Mouse (Mus musculus): ENCODE results near the gene Syvn1.

- TF ChIP-seq POLR2A (IDR thresholded peaks at IDR 0.05; ENCODE audit: insufficient read depth, low read depth, low read length) (no peak), EP300 (IDR thresholded peaks at IDR 0.05; ENCODE audit: insufficient read depth, low read depth, low read length) (no peak)
Observed at GRCm38 (mm10) chr19:6063081-6063480, 16.7 kb downstream of the Syvn1 start.

All from heart, adult 2 months (tissue).